Mouse (Mus musculus) brain, embryonic 14.5 days (tissue): ENCODE measurements at regions not wholly inside any gene's neighbourhood (a gene's known extent, or its start where the extent isn't known, plus 50 kb on each side); places are given as distances from the start of the nearest gene placed in this dataset.
"Not testable (repeated sequence)": the region's sequence is repeated elsewhere in the genome, so short reads cannot be mapped to it uniquely, and the experiment has no call there.

Source experiments
- DNase-seq: peaks from one replicate; pipeline ENCODE4 v3.0.0-alpha.2; 2011; ENCODE audit warnings: low read depth
- CTCF ChIP-seq: fragments of 200-500 bp; IDR thresholded peaks from 2 replicates; pipeline ENCODE4 v1.5.1; 2012; ENCODE audit warnings: inconsistent platforms, mild to moderate bottlenecking, moderate library complexity, borderline replicate concordance; ENCODE audit not compliant: insufficient read depth, insufficient read length; ENCODE audit errors: extremely low read depth
- POLR2A ChIP-seq: fragments of 200-500 bp; IDR thresholded peaks from 2 replicates; pipeline ENCODE4 v1.6.1; 2012; ENCODE audit warnings: mild to moderate bottlenecking, inconsistent platforms, borderline replicate concordance; ENCODE audit not compliant: poor library complexity, insufficient read depth, insufficient read length, severe bottlenecking; ENCODE audit errors: extremely low read depth

DNA sequence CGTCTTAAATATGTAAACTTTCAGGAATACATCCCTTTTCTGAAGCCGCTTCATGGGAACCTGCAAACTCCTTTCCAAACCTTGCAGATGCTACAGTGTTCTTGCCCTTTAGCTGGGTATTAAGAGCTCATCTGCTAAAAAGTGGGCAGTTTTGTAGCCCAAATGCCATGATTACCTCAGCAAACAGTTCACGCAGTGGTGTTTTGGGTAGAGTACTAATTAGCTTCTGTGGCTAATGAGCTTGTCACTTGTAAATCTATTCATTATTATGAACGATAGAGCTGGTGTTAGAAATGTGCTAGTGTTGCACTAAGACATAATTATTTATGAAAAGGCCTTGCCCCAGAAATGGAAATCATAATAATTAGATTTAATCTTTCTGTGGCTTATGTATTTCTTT lies 506.1 kb upstream of the Ccng1 start:
- TF ChIP-seq POLR2A (no peak), CTCF (no peak)
- peak; percentile 65 for DNase-seq

DNA sequence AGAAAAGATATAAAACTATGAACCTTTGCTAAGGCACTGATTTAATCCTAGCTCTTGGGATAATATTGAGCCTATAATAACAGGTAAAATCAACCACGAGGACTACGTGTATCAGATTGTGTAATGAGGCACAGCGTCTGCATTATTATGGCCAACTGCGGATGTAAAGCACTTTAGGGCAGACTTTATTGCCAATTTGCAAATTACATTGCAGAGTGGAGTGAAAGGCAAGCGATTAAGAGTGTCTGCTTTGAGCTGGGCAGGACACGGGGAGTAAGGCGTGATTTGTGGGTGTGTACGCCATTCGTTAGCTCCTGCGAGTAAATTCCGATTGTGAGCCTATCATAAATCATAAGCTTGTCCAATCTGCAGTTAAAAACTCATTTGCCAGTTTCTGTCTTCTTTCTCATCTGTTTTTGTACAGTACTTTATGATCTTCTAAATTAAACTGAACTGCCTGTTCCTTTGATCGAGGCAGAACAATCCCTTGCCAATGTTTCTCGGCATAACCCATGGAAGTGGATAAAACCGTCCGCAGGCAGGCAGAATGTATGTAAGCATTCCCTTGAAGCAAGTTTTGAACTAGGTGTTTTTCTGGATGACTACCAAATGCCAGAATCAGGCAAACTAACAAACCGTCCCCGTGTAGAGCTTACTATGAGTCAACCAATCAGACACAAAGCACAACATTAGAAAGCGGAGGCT lies 505.0 kb upstream of the Ccng1 start:
- DNase-seq: peak; percentile 59
- no peak for TF ChIP-seq CTCF
- TF ChIP-seq POLR2A: no peak

DNA sequence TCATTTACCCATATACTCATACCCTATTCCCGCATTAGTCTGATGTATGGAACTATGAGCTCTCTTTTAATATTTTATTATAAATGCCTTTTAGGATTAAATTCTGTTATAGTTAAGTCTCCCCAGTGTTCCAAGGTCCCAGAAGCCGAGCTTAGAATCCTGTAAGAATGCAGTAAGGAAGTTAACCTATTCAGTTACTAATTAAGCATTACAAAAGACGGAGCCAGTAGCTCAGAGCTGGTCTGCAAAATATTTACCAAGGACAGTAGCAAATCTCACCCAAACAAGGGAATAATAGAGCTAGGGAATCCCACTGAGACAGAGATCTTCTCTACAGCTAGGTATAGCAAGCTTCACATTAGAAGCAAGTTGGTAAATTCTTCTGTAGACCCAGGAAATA lies 459.4 kb upstream of the Ccng1 start:
- not testable (repeated sequence) for DNase-seq

DNA sequence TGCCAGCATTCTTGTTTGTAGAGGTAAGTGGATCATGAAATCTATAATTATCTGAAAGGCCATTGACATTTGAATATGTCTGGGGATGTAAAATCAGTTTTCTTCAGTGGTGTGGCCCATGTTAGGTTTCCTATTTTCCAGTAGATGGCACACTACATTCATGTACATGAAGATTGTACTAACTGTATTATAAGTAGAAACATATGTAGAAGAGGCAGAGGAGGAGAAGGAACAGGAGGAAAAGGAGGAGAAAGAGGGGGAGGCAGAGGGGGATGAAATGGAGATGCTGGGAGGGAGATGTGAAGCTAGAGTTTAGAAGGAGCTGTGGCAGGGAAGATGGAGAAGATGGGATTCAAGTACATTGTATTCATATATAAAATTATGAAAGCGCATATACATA lies 447.1 kb upstream of the Ccng1 start:
- peak; percentile 59 for DNase-seq
- TF ChIP-seq CTCF: no peak
- no peak for TF ChIP-seq POLR2A

DNA sequence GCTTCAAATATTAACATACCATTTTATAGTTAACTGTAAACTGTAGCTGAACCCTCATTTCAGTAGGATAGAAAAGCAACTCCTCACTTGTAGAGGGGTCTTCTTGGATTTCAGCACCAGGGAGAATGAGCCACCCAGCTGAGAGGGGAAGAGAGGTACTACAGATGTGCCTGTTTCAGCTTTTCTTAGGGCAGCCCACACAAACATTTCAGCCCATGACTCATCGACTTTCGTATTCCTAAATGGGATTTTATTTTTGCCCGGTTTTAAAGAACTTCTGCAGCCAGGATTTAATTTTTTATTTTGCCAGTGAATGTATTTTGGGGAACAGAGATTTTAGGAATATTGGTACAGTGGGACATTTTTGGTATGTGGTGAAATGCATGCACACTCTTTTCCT lies 438.9 kb upstream of the Ccng1 start:
- DNase-seq: no peak
- TF ChIP-seq POLR2A (no peak), CTCF (no peak)

DNA sequence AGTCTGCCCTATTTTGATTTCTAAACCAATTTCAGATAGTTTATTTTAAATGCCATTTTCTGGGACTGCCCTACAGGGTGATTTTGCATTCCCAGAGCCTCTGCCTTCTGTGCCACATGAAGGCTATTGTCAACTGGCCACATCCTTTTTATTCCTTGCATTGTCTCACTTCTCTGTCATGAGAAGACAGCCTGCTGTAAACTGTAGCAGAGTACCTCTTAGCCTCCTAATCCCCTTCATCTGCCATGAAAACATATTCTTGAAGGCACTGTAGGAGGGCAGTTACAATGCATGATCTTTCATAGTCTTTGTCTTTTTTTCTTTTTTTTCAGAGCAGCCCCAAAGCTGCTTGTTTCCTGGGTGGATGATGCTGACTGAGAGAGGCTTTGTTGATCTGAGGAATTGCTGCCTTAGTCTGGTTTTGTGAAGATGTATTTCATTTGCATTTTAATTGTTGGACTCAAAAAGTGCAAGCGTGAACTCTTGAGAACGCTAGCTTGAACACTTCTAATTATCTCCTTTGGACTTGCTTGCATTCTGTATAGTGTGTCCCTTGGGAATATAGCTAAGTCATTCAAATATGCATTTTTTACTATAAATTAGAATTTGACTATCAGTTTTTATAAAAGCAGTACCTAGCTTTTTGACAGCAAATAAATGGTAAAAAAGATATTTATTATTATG lies 405.5 kb upstream of the Ccng1 start:
- peak; percentile 84 for DNase-seq
- no peak for TF ChIP-seq POLR2A
- no peak for TF ChIP-seq CTCF

DNA sequence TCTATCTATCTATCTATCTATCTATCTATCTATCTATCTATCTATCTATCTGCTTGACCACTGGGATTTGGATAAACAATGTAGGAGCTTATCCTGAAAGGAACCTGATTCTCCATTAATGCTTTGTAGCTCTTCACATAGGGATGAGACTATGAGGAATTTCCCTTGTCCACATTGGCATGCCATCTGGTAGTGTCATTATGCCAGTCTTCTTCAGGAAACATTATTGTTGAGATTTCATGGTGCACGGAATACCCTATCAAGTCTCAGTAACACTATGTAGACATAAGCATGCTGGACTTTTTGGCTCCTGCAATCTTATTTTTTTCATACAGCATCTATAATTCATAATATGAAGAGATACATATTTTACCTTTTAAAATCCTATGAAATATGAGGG lies 404.8 kb upstream of the Ccng1 start:
- TF ChIP-seq CTCF: no peak
- peak; percentile 56 for DNase-seq

DNA sequence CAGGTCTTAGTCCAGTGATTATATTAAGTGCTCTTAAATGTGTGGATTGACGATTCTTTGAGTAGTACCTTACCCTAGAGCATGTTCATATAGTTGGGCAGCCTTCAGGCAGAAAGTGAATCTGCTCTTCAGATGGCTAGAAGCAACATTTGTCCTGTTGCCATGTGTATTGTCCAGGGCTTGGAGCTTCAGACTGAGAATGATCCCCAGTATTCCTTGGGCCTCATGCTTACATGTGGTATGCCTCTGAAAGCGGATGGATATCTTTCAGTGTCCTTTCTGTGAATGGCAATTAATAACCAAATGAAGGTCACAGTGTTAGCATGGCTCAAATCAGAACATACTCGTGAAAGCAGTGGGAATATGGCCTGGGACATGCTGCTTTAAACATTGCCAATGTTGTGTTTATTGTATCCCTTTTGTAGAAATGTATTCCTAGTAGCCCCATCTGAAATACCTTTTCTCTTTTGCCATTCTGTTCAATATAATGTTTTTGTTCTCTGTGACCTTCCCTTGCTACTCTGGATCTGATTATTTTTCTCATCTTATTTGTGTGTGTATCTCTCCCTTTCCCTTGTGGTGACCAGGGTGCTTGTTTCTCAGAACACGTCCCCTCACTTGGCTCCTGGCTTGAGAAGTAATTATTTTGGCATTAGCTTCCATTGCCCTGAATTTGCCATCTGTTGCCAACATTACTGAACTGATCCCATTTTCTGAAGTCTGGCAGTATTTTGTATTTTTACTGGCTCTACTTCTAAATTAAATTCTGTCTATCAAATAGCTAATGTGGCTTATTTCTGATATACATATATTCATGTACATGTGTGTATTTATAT lies 403.9 kb upstream of the Ccng1 start:
- TF ChIP-seq CTCF (no peak), POLR2A (no peak)
- DNase-seq: peak; percentile 86

DNA sequence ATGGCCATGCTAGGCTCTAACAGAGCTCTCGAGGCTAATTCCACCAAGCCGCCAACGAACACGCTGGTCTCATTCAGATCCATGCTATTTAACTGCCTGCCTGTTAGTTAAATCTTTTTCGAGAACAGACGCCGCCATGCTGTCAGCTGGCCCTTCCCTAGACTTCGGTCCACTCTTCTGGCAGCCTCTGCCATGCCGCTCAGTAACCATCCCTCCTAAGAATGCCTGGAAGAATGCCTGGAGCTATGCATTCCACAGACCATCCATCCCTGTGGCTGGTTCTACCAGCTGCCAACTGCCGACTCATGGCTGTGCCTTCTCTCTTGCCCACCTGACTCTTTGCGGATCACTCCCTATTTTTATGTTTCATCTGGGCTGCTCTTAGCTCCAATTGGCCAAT lies 402.2 kb upstream of the Ccng1 start:
- no peak for TF ChIP-seq POLR2A
- no peak for TF ChIP-seq CTCF
- no peak for DNase-seq
